ENCODE assay signal across 8 mouse cellular contexts in genomic region chr1:167270342-167271111, GRCm38 (mm10). TPM values are rescaled to one million over a fixed set of nuclear protein-coding genes. Genes with fewer than 3 reads are reported as not detected.
DNase-seq lines count a peak whose midpoint lies in the region; ATAC-seq and TF ChIP-seq lines count a peak whose summit lies in the region.

No protein-coding gene starts in this region.

- H3K9me3 ChIP-seq in heart, embryonic 10.5 days = no peaks in the 10 kb centered on the region
- H3K9me3 ChIP-seq in E14TG2a.4 (ENCODE audit: low read length) = no peaks in the 10 kb centered on the region
- H3K9me3 ChIP-seq in embryonic facial prominence, embryonic 15.5 days (replicated peaks) = no peaks in the 10 kb centered on the region
- no peaks in the 10 kb centered on the region for H3K9me3 ChIP-seq in midbrain, embryonic 10.5 days (replicated peaks)

- WGBS in heart, embryonic 10.5 days = 20% methylated on average over 19 of the region's 19 CpGs
- WGBS in embryonic facial prominence, embryonic 15.5 days = 6% methylated on average over 19 of the region's 19 CpGs
- 7% methylated on average over 19 of the region's 19 CpGs for WGBS in midbrain, embryonic 10.5 days

- peaks cover 78% of the 10 kb centered on the region for H3K4me1 ChIP-seq in heart, embryonic 10.5 days
- H3K4me1 ChIP-seq in E14TG2a.4 (replicated peaks; ENCODE audit: low read depth, low read length) = peaks cover 96% of the 10 kb centered on the region
- H3K4me1 ChIP-seq in embryonic facial prominence, embryonic 15.5 days = peaks cover 54% of the 10 kb centered on the region
- H3K4me1 ChIP-seq in midbrain, embryonic 10.5 days = peaks cover 66% of the 10 kb centered on the region

- H3K36me3 ChIP-seq in heart, embryonic 10.5 days = peaks cover 4% of the 10 kb centered on the region; the same call in 1 of the 2 replicates
- H3K36me3 ChIP-seq in E14TG2a.4 (ENCODE audit: insufficient read depth, low read length) = peaks cover 49% of the 10 kb centered on the region
- no peaks in the 10 kb centered on the region for H3K36me3 ChIP-seq in embryonic facial prominence, embryonic 15.5 days
- peaks cover 33% of the 10 kb centered on the region for H3K36me3 ChIP-seq in midbrain, embryonic 10.5 days

- intact Hi-C loops in heart, postnatal 36 days (cut with DNase I) = no loop called here

- H3K4me3 ChIP-seq in heart, embryonic 10.5 days = peak overlapping the region; percentile 40
- H3K4me3 ChIP-seq in E14TG2a.4 (replicated peaks; ENCODE audit: low read length) = peak overlapping the region; percentile 62
- H3K4me3 ChIP-seq in embryonic facial prominence, embryonic 15.5 days (replicated peaks) = peak overlapping the region; percentile 22
- H3K4me3 ChIP-seq in midbrain, embryonic 10.5 days = peak overlapping the region; percentile 41

- 0 out of 2 replicates have a peak overlapping the region, but pooled peaks have one; percentile 4 for H3K9ac ChIP-seq in embryonic facial prominence, embryonic 15.5 days

- no peak for DNase-seq in heart, embryonic 10.5 days (ENCODE audit: low spot score)
- no peak for DNase-seq in heart, postnatal 36 days
- peak; percentile 45 for DNase-seq in midbrain, embryonic 10.5 days (ENCODE audit: low spot score)
- peak; percentile 70 for DNase-seq in thymus, postnatal 14 days
- DNase-seq in spleen, adult 12 weeks (ENCODE audit: low spot score) = no peak

- H3K27me3 ChIP-seq in heart, embryonic 10.5 days (ENCODE audit: insufficient read depth, poor library complexity, severe bottlenecking) = no peaks in the 10 kb centered on the region
- no peaks in the 10 kb centered on the region for H3K27me3 ChIP-seq in E14TG2a.4 (ENCODE audit: insufficient read depth, low read length)
- H3K27me3 ChIP-seq in embryonic facial prominence, embryonic 15.5 days = no peaks in the 10 kb centered on the region
- no peaks in the 10 kb centered on the region for H3K27me3 ChIP-seq in midbrain, embryonic 10.5 days (ENCODE audit: low read depth, poor library complexity, severe bottlenecking)

- H3K27ac ChIP-seq in heart, embryonic 10.5 days = peak overlapping the region; percentile 81
- peak overlapping the region; percentile 92 for H3K27ac ChIP-seq in embryonic facial prominence, embryonic 15.5 days (replicated peaks)
- H3K27ac ChIP-seq in midbrain, embryonic 10.5 days (replicated peaks) = peak overlapping the region; percentile 72

- TF ChIP-seq CTCF in E14TG2a.4 (conservative IDR thresholded peaks at IDR 0.05; ENCODE audit: low read length) = no peak

- peak overlapping the region; percentile 55 for H3K4me2 ChIP-seq in embryonic facial prominence, embryonic 15.5 days (replicated peaks)

- peak; percentile 73 for ATAC-seq in embryonic facial prominence, embryonic 15.5 days (ENCODE audit: insufficient number of reproducible peaks, low FRiP score, low TSS enrichment, low read depth)
- peak; percentile 60 for ATAC-seq in inflammation-experienced regulatory T-cells, adult 6 months

RNA-seq across cellular contexts. Expression of gene Uck2, which starts 14.6 kb away (rescaled TPM):
- polyA plus RNA-seq in heart, embryonic 10.5 days (2016; fragmentation: Nextera tagmentation; extraction: Ambion mirVana) = 80.6 and 114 TPM in 2 replicates
- total RNA-seq in heart, postnatal 36 days (2021) = 10 to 100 TPM; 52.8 to 54.2 TPM
- 60.2 and 62.4 TPM in 2 replicates for polyA plus RNA-seq in embryonic facial prominence, embryonic 15.5 days (2015; fragmentation: Nextera tagmentation; extraction: Ambion mirVana)
- 10 to 100 TPM; 22.3 to 28.8 (median 23.2) TPM for polyA plus RNA-seq in inflammation-experienced regulatory T-cells, adult 6 months (2017; shearing (Covaris generic))
- 101 and 109 TPM in 2 replicates for polyA plus RNA-seq in midbrain, embryonic 10.5 days (2016; fragmentation: Nextera tagmentation; extraction: Ambion mirVana)

RNA-seq across cellular contexts. Expression of gene Tmco1, which starts 37.7 kb away (rescaled TPM):
- polyA plus RNA-seq in heart, embryonic 10.5 days (2016; fragmentation: Nextera tagmentation; extraction: Ambion mirVana) = 79.1 and 88.0 TPM in 2 replicates
- total RNA-seq in heart, postnatal 36 days (2021) = 10 to 100 TPM; 87.5 to 93.7 TPM
- polyA plus RNA-seq in embryonic facial prominence, embryonic 15.5 days (2015; fragmentation: Nextera tagmentation; extraction: Ambion mirVana) = 92.0 and 92.5 TPM in 2 replicates
- polyA plus RNA-seq in inflammation-experienced regulatory T-cells, adult 6 months (2017; shearing (Covaris generic)) = 100 to 1,000 TPM; 100 to 124 (median 106) TPM
- 85.4 and 87.1 TPM in 2 replicates for polyA plus RNA-seq in midbrain, embryonic 10.5 days (2016; fragmentation: Nextera tagmentation; extraction: Ambion mirVana)

Comparison
In these comparisons a context has a peak if more than half of its experiments do, and no peak if none do; other contexts are left out.
1. DNase-seq: peak in midbrain, embryonic 10.5 days (single experiment) and thymus, postnatal 14 days (single experiment); none in heart, embryonic 10.5 days (single experiment), heart, postnatal 36 days (0 of 2) and spleen, adult 12 weeks (single experiment).
2. Peak in every context shown above with its lines, with median percentiles within 50 percentile points of each other: H3K27ac ChIP-seq and H3K4me3 ChIP-seq.